Mouse (Mus musculus): ENCODE results near the gene Rps21. TPM values are rescaled to one million over a fixed set of nuclear protein-coding genes. Genes with fewer than 3 reads are reported as not detected.
"Not testable (repeated sequence)": the region's sequence is repeated elsewhere in the genome, so short reads cannot be mapped to it uniquely, and the experiment has no call there.

Rps21 gene
- polyA plus RNA-seq, 1 experiment from 2014 or later: 349 TPM

DNA sequence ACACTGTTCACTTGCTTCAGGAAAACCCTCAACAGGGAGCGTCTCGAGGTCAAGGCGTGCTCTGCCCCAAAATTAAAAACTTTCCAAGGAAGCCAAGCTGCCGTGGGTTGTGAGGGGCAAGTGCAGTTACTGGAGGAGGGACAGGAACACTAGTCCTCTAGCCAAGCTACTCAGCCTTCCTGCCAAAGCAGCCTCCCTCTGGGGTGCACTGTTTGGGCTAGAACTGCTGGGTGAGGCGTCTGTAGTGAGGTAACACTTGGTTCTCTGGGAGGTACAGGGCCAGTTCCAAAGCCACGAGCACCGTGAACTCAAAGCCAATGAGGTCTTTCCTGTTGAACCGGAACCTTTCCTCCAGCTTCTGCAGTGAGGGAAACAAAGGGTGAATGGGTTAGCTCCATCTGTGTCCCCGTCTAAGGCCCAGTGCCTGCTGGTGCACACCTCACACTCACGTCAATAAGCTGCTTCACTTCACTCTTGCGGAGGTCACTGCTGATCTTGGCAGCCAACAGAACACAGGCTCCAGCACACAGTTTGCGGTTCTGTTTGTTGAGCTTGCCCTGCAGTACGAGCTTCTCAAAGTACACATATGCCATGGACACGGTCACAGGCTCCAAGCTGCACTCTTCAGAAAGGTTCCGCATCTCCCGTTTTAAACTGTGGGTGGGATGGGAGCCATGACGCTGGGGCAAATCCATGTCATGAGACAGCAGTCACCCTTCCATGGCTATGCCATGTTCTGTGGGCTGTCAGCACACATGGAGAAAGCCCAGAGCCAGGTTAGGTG, 2.8 kb downstream of the Rps21 start:
- not testable (repeated sequence) for ATAC-seq (ENCODE audit: insufficient number of reproducible peaks, low FRiP score); H3K4me2 ChIP-seq; H3K4me3 ChIP-seq; H3K9me3 ChIP-seq (replicated peaks); H3K9ac ChIP-seq; H3K27me3 ChIP-seq (replicated peaks); H3K27ac ChIP-seq (ENCODE audit: poor library complexity, severe bottlenecking)
- peaks cover 34% of the 10 kb centered on the region for H3K4me1 ChIP-seq (replicated peaks)
- H3K36me3 ChIP-seq: peaks cover 63% of the 10 kb centered on the region
- WGBS: 75% methylated on average over 17 of the region's 17 CpGs

DNA sequence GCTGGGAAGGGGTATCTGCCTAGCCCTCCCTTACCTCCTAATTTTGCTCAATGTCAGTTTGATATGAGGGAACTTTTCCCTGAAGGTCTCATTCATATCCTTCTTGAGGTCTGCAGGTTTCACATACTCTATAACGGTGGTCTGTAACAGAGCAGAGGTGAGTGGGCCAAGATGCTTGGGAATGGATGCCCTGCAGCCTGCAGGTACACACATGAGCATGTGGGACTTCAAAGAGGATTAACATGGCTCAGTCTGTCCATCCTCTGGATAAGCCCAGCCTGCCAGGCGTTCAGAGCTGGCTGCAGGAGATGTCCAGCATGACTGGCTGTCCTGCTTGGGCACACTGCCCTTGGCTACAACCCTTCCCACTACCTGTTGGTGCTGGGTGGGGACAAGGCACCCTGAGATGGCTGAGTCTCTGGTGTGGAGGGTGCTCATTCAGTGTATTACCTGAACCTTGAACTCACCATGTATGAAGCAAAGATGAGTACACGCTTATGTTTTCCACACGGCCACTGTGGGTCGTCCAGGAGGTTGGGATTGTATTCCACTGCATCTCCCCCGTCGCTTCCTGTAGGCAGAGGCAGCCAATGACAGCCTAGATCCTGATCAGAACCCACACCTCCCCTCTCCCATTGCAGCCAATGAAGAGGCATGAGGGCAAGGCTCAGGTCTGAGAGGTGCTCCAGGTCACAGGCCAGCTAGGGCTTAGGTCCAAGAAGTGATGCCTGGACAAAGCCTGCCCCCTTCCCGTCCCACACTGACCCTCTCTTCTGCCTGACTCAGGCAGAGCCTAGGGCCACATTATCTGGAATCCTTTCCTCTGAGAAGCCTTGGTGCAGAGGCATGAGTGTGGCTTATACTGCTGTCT, 3.7 kb downstream of the Rps21 start:
- H3K27ac ChIP-seq (ENCODE audit: poor library complexity, severe bottlenecking): no peak overlapping the region
- WGBS: 58% methylated on average over 8 of the region's 8 CpGs
- H3K27me3 ChIP-seq (replicated peaks): no peaks in the 10 kb centered on the region
- H3K4me3 ChIP-seq: no peak overlapping the region
- no peak overlapping the region for H3K9ac ChIP-seq
- no peak for ATAC-seq (ENCODE audit: insufficient number of reproducible peaks, low FRiP score)
- H3K4me1 ChIP-seq (replicated peaks): peaks cover 33% of the 10 kb centered on the region
- H3K9me3 ChIP-seq (replicated peaks): no peaks in the 10 kb centered on the region
- H3K4me2 ChIP-seq: no peak overlapping the region
- H3K36me3 ChIP-seq: peaks cover 63% of the 10 kb centered on the region

DNA sequence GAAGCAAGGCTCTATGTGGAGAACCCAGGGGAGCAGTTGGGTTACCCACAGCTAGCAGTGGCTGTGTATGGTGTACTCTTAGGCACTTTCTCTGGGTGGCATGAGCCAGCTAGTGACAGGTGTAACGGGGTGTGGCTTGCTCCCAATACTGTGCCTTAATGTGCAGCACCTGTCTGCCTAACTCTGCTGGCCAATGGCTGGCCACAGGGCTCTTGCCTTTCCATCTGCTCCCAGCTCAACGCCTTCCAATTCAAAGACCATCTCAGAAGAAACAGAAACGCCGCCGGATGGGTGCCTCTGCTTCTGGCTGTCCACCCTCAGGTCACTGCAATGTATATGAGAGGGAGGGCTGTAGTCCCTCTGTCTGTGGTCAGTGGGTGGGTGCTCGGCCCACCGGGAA, 4.7 kb downstream of the Rps21 start:
- WGBS: 87% methylated on average over 7 of the region's 7 CpGs
- ATAC-seq (ENCODE audit: insufficient number of reproducible peaks, low FRiP score): no peak
- Histone ChIP-seq H3K4me2 (no peak overlapping the region), H3K4me1 (replicated peaks) (peaks cover 27% of the 10 kb centered on the region), H3K36me3 (peaks cover 72% of the 10 kb centered on the region), H3K9ac (no peak overlapping the region), H3K4me3 (no peak overlapping the region), H3K9me3 (replicated peaks) (no peaks in the 10 kb centered on the region), H3K27ac (ENCODE audit: poor library complexity, severe bottlenecking) (no peak overlapping the region), H3K27me3 (replicated peaks) (no peaks in the 10 kb centered on the region)

DNA sequence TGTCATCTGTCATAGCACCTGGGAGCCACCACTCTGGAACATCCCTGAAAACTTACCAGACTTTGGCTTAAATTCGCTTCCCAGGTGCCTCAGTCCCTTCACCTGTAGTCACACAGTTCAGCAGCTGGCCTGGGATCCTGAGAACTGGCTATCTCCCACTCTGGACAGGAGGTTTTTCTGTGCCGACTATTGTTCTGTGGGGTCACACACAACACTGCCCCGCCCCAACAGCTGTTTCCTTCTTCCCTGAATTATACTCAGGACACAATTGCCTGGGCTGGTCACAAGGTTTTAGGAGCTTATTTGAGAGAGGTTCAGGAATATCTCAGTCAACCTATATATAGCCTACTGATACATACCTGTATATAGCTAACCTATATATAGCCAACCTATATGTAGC, 5.3 kb downstream of the Rps21 start:
- no peak for ATAC-seq (ENCODE audit: insufficient number of reproducible peaks, low FRiP score)
- H3K9ac ChIP-seq: no peak overlapping the region
- no peaks in the 10 kb centered on the region for H3K9me3 ChIP-seq (replicated peaks)
- no peak overlapping the region for H3K27ac ChIP-seq (ENCODE audit: poor library complexity, severe bottlenecking)
- H3K36me3 ChIP-seq: peaks cover 77% of the 10 kb centered on the region
- H3K4me2 ChIP-seq: no peak overlapping the region
- H3K4me1 ChIP-seq (replicated peaks): peaks cover 27% of the 10 kb centered on the region
- no peaks in the 10 kb centered on the region for H3K27me3 ChIP-seq (replicated peaks)
- H3K4me3 ChIP-seq: no peak overlapping the region
- WGBS: 68% methylated on average over 3 of the region's 3 CpGs

DNA sequence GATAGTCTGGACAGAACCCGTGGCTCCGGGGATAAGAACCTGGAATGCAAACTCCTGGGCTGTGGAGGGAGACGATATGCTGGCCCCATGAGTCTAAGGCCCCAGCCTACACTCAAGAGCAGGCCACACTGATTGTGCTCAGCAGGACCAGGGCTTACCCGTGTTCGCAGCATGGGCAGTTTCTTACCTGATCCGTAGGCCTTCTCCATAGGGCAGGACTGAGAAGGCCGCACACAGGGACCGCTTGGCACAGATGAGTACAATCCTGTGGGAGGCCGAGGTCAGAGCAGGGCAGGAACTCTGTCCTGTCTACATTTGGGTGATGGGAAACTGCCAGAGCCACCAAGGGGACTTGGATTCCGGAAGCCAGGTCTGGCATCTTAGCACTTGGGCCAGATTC, 5.7 kb downstream of the Rps21 start:
- H3K27ac ChIP-seq (ENCODE audit: poor library complexity, severe bottlenecking): no peak overlapping the region
- H3K27me3 ChIP-seq (replicated peaks): no peaks in the 10 kb centered on the region
- ATAC-seq (ENCODE audit: insufficient number of reproducible peaks, low FRiP score): no peak
- WGBS: 75% methylated on average over 10 of the region's 10 CpGs
- H3K9me3 ChIP-seq (replicated peaks): no peaks in the 10 kb centered on the region
- peak overlapping the region; percentile 38; the same call in 1 of the 2 replicates for H3K9ac ChIP-seq
- no peak overlapping the region for H3K4me3 ChIP-seq
- H3K4me2 ChIP-seq: no peak overlapping the region
- peaks cover 26% of the 10 kb centered on the region for H3K4me1 ChIP-seq (replicated peaks)
- peaks cover 80% of the 10 kb centered on the region for H3K36me3 ChIP-seq

DNA sequence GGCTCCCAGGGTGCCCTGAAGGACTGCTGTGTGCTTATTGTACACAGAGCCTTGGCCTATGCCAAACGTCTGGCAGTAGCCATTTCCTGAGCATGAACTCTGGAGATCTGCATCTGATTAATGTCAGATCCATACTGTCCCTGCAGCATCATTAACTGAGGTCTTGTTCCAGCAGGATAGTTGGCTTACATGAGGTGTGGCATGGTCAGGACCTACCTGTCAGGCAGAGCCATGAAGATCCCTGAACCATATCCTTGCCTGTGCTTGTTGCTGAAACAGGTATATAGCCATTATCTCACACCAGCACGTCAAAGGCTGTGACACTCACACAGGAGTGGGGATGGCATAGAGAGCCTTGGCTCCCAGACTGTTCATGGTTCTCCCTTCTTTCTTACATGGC, 10.8 kb downstream of the Rps21 start:
- Histone ChIP-seq H3K4me3 (no peak overlapping the region), H3K27ac (ENCODE audit: poor library complexity, severe bottlenecking) (no peak overlapping the region), H3K4me1 (replicated peaks) (peaks cover 25% of the 10 kb centered on the region), H3K27me3 (replicated peaks) (no peaks in the 10 kb centered on the region), H3K4me2 (no peak overlapping the region), H3K9ac (no peak overlapping the region), H3K36me3 (peaks cover 50% of the 10 kb centered on the region), H3K9me3 (replicated peaks) (no peaks in the 10 kb centered on the region)
- 64% methylated on average over 2 of the region's 2 CpGs for WGBS
- ATAC-seq (ENCODE audit: insufficient number of reproducible peaks, low FRiP score): no peak

DNA sequence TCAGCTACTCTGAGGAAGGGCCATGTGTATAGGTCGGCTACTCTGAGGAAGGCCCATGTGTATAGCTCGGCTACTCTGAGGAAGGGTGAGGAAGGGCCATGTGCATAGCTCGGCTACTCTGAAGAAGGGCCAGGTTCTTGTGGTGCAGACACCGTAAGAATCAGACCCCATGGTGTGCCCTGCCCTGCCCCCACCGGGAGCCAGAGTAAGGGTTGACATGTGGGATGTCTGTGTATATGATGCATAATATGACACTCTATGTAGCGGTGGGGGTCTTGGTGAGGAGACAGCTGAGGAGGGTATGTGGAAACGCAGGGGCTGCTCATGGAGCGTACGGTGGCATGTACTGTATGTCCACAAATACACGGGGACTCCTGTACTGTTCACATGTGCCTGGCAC, 12.2 kb downstream of the Rps21 start:
- WGBS: 89% methylated on average over 10 of the region's 10 CpGs

DNA sequence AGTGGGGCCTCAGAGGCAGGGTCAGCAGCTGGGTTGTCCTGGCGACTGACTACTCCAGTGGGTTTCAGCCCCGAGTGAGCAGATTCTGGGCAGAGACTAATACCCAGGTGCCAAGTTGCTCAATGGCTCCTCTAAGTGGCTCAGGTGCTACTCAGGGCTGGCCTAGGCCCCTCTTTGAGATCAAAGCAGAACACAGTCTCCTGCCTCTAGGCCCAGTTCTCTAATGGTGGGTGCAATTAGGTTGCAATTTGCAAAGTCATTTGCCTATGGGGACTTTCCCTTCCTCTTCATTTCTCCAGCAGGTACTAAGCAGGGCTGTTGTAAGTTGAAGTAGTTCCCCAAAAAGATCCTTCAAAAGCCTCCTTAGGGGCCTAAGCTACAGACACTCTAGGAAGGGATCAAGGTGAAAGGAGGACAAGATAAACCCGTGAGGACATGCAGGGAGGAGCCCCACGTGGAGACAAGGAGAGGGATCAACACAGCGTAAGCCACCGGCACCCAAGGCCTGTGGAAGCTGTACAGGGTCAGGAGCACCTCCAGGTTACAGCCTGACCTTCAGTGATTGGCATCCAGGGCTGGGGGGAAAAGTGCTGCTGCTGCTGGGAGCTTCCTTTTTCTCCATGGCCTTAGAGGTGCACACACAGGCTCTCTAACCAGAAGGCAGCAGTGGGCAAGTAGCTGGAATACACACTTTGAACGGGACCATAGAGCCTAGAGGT, 13.5 kb downstream of the Rps21 start:
- WGBS: 69% methylated on average over 7 of the region's 7 CpGs
- Histone ChIP-seq H3K4me1 (replicated peaks) (peaks cover 34% of the 10 kb centered on the region), H3K9ac (0 out of 2 replicates have a peak overlapping the region, but pooled peaks have one; percentile 16), H3K36me3 (peaks cover 34% of the 10 kb centered on the region), H3K4me3 (no peak overlapping the region), H3K27me3 (replicated peaks) (no peaks in the 10 kb centered on the region), H3K4me2 (no peak overlapping the region), H3K27ac (ENCODE audit: poor library complexity, severe bottlenecking) (no peak overlapping the region), H3K9me3 (replicated peaks) (no peaks in the 10 kb centered on the region)
- no peak for ATAC-seq (ENCODE audit: insufficient number of reproducible peaks, low FRiP score)

More for the DNA sequence above, 12.2 kb downstream of the Rps21 start:
- no peak overlapping the region for H3K27ac ChIP-seq (ENCODE audit: poor library complexity, severe bottlenecking)
- H3K27me3 ChIP-seq (replicated peaks): no peaks in the 10 kb centered on the region
- peaks cover 37% of the 10 kb centered on the region for H3K36me3 ChIP-seq
- no peaks in the 10 kb centered on the region for H3K9me3 ChIP-seq (replicated peaks)
- H3K4me2 ChIP-seq: no peak overlapping the region
- no peak overlapping the region for H3K4me3 ChIP-seq
- no peak overlapping the region for H3K9ac ChIP-seq
- H3K4me1 ChIP-seq (replicated peaks): peaks cover 29% of the 10 kb centered on the region
- no peak for ATAC-seq (ENCODE audit: insufficient number of reproducible peaks, low FRiP score)

DNA sequence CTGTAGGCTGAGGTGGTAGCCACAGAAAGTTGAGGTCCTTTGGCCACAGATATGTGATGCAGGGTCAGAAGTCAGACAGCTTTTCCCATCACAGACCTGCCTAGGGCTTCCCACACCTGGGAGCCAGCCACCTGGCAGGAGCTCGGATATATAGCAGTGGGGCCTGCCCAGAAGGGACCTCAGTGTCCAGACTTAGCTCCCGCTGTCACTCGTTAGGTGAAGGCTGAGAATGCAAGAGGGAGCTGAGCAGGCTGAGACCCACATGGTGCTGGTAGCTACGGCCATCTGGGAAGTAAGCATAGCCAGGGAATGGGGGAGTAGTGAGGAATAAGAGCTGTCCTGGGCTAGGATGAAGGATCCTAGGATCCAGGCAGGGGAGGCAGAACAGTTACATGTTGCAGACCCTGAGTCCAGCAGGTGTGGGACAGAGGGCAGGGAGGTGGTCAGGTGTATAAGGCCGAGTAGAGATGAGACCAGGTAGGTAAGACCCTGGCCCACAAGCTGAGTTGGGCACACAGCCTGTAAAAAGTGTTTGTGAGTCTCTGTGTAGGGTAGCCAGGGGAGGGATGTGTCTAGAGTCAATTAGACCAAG, 14.7 kb downstream of the Rps21 start:
- no peak for ATAC-seq (ENCODE audit: insufficient number of reproducible peaks, low FRiP score)
- peak overlapping the region; percentile 94 for H3K4me2 ChIP-seq
- peaks cover 25% of the 10 kb centered on the region for H3K36me3 ChIP-seq
- 73% methylated on average over 5 of the region's 5 CpGs for WGBS
- H3K27ac ChIP-seq (ENCODE audit: poor library complexity, severe bottlenecking): no peak overlapping the region
- H3K27me3 ChIP-seq (replicated peaks): no peaks in the 10 kb centered on the region
- no peaks in the 10 kb centered on the region for H3K9me3 ChIP-seq (replicated peaks)
- peak overlapping the region; percentile 93 for H3K9ac ChIP-seq
- peak overlapping the region; percentile 83 for H3K4me3 ChIP-seq
- peaks cover 44% of the 10 kb centered on the region for H3K4me1 ChIP-seq (replicated peaks)

DNA sequence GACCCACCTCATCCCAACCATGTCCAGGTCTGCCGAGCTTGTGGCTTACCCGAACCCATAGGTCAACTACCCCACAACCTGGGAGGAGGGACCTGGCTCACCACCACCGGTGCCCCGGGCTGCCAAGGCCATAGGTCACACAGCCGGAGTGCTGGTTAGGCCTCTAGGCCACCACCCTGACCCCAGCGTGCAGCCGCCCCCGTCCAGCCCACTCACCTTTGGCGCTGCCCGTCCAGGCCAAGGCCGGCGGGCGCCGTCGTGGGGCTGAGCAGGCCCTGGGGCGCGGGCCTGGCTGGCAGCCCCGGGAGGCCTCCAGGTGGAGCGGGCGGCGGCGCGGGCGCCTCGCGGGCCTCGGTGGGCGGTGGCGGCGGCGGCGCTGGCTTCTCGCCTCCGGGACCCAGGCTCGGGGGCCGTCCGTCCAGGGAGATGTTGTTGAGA, 15.7 kb downstream of the Rps21 start:
- Histone ChIP-seq H3K36me3 (peaks cover 17% of the 10 kb centered on the region), H3K27ac (ENCODE audit: poor library complexity, severe bottlenecking) (peak overlapping the region; percentile 61; the same call in 1 of the 2 replicates), H3K4me2 (peak overlapping the region; percentile 94), H3K9ac (peak overlapping the region; percentile 93), H3K4me1 (replicated peaks) (peaks cover 54% of the 10 kb centered on the region), H3K9me3 (replicated peaks) (no peaks in the 10 kb centered on the region), H3K4me3 (peak overlapping the region; percentile 83), H3K27me3 (replicated peaks) (no peaks in the 10 kb centered on the region)
- ATAC-seq (ENCODE audit: insufficient number of reproducible peaks, low FRiP score): peak; percentile 39
- WGBS: 1% methylated on average over 37 of the region's 37 CpGs

Measured in heart, embryonic 12.5 days (tissue).